Mouse (Mus musculus): ENCODE measurements at regions not wholly inside any gene's neighbourhood (a gene's known extent, or its start where the extent isn't known, plus 50 kb on each side); places are given as distances from the start of the nearest gene placed in this dataset.

DNA sequence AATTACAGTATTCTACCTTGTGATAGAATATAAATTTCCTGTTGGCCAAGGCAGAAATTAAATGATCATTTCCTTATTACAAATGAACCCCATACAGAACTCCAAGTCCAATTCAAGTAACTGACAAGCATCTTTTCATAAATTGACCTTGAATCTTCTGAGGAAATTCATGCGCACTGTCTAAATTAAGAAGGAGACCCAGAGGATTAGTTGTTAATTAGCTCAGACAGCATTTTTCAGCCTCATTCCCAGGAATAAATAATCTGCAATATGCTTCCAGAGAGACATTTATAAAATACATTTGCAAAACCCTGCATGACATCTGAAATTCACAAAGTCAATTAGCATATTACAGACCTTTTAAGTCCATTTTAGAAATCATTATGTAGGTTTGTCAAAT is 284.2 kb downstream of the Slitrk6 start:
- H3K9ac ChIP-seq (ENCODE audit: low read depth, low read length): no peak overlapping the region
- TF ChIP-seq CTCF (IDR thresholded peaks at IDR 0.05; ENCODE audit: low read depth, low read length): no peak
- no peak for TF ChIP-seq POLR2A (IDR thresholded peaks at IDR 0.05; ENCODE audit: extremely low read depth, insufficient read depth, low read length)
- no peak overlapping the region for H3K27ac ChIP-seq (replicated peaks; ENCODE audit: insufficient read depth, low read depth, low read length)
- 94% methylated on average over 1 of the region's 1 CpGs for WGBS
- H3K79me2 ChIP-seq (ENCODE audit: control insufficient read depth, insufficient read depth, low read length): no peaks in the 10 kb centered on the region
- no peak for DNase-seq (ENCODE audit: extremely low read depth, low read depth, low spot score)
- no peaks in the 10 kb centered on the region for H3K27me3 ChIP-seq (ENCODE audit: control insufficient read depth, insufficient read depth, low read length)
- no peaks in the 10 kb centered on the region for H3K4me1 ChIP-seq (ENCODE audit: control insufficient read depth, insufficient read depth, low read length)
- H3K4me3 ChIP-seq (ENCODE audit: insufficient read depth, low read depth, low read length): no peak overlapping the region
- no peaks in the 10 kb centered on the region for H3K36me3 ChIP-seq (ENCODE audit: control insufficient read depth, insufficient read depth, low read length)

- 85% methylated on average over 6 of the region's 6 CpGs for WGBS
- Histone ChIP-seq H3K79me2 (ENCODE audit: control insufficient read depth, insufficient read depth, low read length) (no peaks in the 10 kb centered on the region), H3K36me3 (ENCODE audit: control insufficient read depth, insufficient read depth, low read length) (no peaks in the 10 kb centered on the region), H3K9ac (ENCODE audit: low read depth, low read length) (no peak overlapping the region), H3K27me3 (ENCODE audit: control insufficient read depth, insufficient read depth, low read length) (no peaks in the 10 kb centered on the region), H3K27ac (replicated peaks; ENCODE audit: insufficient read depth, low read depth, low read length) (no peak overlapping the region), H3K4me3 (ENCODE audit: insufficient read depth, low read depth, low read length) (no peak overlapping the region), H3K4me1 (ENCODE audit: control insufficient read depth, insufficient read depth, low read length) (no peaks in the 10 kb centered on the region)
- no peak for DNase-seq (ENCODE audit: extremely low read depth, low read depth, low spot score)
- TF ChIP-seq CTCF (IDR thresholded peaks at IDR 0.05; ENCODE audit: low read depth, low read length) (no peak), POLR2A (IDR thresholded peaks at IDR 0.05; ENCODE audit: extremely low read depth, insufficient read depth, low read length) (no peak)
These were observed 286.3 kb downstream of the Slitrk6 start for GRCm38 (mm10) chr14:110468457-110469311.

Data from liver, adult 2 months (tissue).